Mouse (Mus musculus): ENCODE data around the gene Scfd2. TPM values are rescaled to one million over a fixed set of nuclear protein-coding genes. Genes with fewer than 3 reads are reported as not detected.

Gene Scfd2
- total RNA-seq (2021), result 10 to 100 TPM; 22.7 to 24.4 TPM

- DNase-seq (ENCODE audit: extremely low spot score in 1 of 2, low spot score in 1 of 2), result peak; percentile 98 to 99
Observed at GRCm38 (mm10) chr5:74531630-74532280, at the start of gene Scfd2. Scfd2 (minus strand) TSS chr5:74531759.

- no peak for DNase-seq (ENCODE audit: extremely low spot score in 1 of 2, low spot score in 1 of 2)
Observed at GRCm38 (mm10) chr5:74571767-74572166, 40.2 kb upstream of the Scfd2 start.

- DNase-seq (ENCODE audit: extremely low spot score in 1 of 2, low spot score in 1 of 2), result no peak
Observed at GRCm38 (mm10) chr5:74561151-74561550, 29.6 kb upstream of the Scfd2 start.

DNA sequence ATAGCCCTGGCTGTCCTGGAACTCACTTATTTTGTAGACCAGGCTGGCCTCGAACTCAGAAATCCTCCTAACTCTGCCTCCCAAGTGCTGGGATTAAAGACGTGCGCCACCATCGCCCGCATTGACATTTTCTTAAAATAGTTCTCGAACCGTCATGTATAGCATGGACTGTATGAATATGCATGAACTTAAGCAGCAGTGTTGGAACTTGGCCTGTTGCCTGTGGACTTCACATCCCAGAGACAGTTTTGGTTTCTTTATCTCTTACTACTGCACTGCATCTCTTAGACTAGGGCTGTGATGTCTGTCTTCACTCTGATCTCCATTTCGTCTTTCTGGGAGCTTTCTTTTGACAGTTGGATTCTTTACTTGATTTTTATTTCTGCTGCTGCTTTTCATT, 18.0 kb upstream of the Scfd2 start:
- DNase-seq (ENCODE audit: extremely low spot score in 1 of 2, low spot score in 1 of 2), result no peak

- DNase-seq (ENCODE audit: extremely low spot score in 1 of 2, low spot score in 1 of 2), result no peak
Observed at GRCm38 (mm10) chr5:74545606-74546005, 14.0 kb upstream of the Scfd2 start.

GRCm38 (mm10) chr5:74536180-74536947, 4.8 kb upstream of the Scfd2 start:
- no peak for DNase-seq (ENCODE audit: extremely low spot score in 1 of 2, low spot score in 1 of 2)

GRCm38 (mm10) chr5:74535240-74536021, 3.9 kb upstream of the Scfd2 start, which contains the start of gene Fip1l1:
Fip1l1 (plus strand) TSS chr5:74535449.
- peak; percentile 85 to 86 for DNase-seq (ENCODE audit: extremely low spot score in 1 of 2, low spot score in 1 of 2)

- no peak for DNase-seq (ENCODE audit: extremely low spot score in 1 of 2, low spot score in 1 of 2)
Observed at GRCm38 (mm10) chr5:74530785-74531184, 774 bp downstream of the Scfd2 start.

DNA sequence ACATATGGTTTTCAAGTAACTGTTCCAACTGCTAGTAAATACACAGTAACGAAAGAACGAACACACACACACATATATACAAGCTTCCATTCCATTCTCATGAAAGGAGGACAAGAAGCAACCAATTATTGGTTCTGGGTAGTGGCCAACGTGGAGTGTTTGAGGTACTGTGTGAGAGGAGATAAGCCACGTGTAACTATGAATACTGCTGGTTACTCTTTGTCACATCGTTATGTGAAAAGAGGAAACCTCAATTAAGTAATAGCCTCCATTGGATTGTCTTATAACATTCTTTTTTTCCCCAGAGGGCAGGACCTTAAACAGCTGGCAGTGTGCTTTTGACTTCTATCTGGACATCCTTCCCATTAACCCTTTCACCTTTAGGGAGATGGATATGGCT, 4.5 kb downstream of the Scfd2 start:
- DNase-seq (ENCODE audit: extremely low spot score in 1 of 2, low spot score in 1 of 2), result no peak

DNA sequence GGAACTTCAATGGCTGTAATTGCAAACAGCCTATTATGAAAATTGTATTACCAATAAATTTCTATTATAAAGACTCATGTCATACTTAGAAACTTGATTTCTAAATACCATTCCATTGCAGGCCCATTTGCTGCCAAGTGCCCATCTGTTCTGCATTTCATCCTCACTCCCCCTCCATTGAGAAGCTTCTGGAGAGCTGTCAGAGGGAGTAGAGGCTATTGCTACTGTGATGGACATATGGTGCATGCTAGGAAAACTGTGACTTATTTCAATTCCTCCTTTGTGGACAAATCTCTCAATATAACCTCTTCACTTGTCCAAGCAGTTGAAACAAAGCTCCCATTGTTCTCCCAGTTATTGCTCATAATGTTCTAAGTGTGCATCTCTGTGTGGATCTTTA, 19.9 kb downstream of the Scfd2 start:
- DNase-seq (ENCODE audit: extremely low spot score in 1 of 2, low spot score in 1 of 2), result no peak

GRCm38 (mm10) chr5:74492705-74493104, 38.9 kb downstream of the Scfd2 start:
- DNase-seq (ENCODE audit: extremely low spot score in 1 of 2, low spot score in 1 of 2), result no peak

DNA sequence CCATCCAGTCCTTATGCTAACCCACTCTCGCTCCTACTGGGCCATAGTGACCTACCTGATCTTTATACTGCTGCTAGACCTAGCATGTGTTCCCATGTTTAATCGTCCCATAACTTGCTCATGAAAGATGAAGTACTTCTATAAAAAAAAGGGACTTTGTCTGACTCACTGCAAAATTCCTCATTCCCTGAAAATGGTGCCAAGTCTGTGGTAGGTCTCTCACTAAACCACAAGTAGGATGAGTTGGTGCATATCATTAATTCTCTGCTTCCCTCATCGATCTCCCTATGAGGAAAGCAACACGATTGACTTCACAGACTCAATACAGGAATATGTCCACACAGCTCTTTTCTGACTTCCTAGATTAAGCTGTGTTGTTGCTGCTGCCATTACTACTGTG, 46.9 kb downstream of the Scfd2 start:
- DNase-seq (ENCODE audit: extremely low spot score in 1 of 2, low spot score in 1 of 2), result no peak

- no peak for DNase-seq (ENCODE audit: extremely low spot score in 1 of 2, low spot score in 1 of 2)
Observed at GRCm38 (mm10) chr5:74482633-74483032, 48.9 kb downstream of the Scfd2 start.

DNA sequence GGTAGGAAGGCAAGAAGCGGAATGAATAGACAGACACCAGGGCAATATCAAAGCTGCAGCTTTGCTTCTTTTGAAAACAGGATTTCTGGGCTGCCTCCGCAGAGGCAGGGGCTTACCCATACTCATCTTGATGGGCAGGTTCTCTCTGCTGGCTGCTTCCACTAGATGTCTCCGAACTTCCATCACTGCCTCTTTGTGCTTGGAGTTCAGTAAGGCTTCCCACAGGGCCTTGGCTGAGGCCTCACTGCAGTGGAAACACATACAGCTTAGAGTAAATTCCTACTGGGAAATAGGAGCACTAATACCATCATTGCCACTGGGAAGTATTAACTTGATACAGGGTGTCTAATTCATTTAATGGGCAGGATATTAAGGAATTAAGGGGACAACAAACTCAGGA, 49.5 kb downstream of the Scfd2 start:
- no peak for DNase-seq (ENCODE audit: extremely low spot score in 1 of 2, low spot score in 1 of 2)

DNA sequence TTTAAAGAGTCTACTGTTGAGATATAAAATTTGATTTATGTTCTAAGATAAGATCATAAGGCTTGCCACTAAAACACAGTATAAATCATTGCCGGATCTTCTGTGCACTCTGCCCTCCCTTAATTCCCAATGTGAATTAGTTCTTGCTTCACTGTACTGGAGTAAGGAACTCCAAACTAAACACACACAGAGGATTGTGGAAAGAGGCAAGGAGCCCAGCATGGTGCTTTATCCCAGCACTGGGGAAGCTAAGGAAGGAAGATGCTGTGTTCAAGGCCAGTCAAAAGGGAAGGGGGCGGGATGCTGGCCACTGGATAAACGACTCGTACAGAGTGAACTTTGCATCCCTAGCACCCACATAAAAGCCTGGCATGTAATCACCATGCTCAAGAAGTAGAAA, 51.1 kb downstream of the Scfd2 start:
- DNase-seq (ENCODE audit: extremely low spot score in 1 of 2, low spot score in 1 of 2), result no peak

DNA sequence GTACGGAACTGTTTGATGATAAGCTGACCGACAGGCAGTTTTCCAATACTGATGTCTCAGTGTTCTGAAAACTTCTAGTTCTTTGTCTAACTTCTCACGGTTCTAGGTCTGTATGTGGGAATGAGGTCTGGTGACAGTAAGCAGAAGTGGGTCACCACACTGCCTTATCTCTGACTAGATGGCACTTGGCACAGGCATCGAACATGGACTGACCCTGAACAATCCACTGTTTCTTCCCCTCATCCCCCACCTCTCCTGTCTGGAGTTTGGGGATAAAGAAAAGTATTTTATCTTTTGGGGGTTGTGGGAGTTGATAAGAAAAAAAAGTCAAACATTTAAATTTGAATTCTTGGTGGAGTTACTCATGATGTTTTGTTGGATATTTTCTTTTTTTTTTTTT, 51.6 kb downstream of the Scfd2 start:
- no peak for DNase-seq (ENCODE audit: extremely low spot score in 1 of 2, low spot score in 1 of 2)

- DNase-seq (ENCODE audit: extremely low spot score in 1 of 2, low spot score in 1 of 2), result no peak
Observed at GRCm38 (mm10) chr5:74479157-74479556, 52.4 kb downstream of the Scfd2 start.

DNA sequence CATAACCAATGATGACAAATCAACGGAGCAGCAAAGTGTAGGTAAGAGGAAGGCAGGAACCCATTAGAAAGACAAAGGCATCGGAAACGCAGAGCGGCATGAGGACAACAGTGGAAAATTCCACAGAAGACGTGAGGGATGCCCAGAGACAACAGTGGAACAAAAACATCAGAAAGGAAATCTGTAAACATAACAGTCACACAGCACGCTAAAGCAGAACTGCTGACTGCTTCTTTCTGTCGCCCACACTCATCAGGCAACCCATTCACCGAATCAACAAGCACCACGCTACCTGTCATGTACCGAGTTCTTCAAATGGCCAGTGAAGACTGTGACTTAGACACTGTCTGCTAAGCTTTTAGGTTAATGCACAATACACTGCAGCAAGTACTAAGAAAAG, 55.0 kb downstream of the Scfd2 start:
- DNase-seq (ENCODE audit: extremely low spot score in 1 of 2, low spot score in 1 of 2), result no peak

DNA sequence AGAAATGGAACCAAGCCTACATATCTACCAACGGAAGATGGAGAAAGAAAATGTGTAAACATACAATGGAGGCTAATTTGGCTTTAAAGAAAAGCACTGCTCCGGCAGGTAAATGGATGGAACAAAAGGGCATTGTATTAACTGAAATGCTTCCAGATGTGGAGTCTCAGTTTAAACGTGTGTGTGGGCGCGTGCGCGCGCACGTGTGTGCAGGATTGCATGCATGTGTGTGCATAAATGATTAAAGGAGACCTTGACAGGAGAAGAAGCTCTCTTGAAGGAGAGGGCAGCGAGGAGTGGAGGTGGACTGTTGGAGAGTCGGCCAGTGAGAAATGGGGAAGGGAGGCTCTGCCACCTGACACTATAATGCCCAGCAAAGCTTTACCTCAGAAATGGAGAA, 58.4 kb downstream of the Scfd2 start:
- DNase-seq (ENCODE audit: extremely low spot score in 1 of 2, low spot score in 1 of 2), result no peak

DNA sequence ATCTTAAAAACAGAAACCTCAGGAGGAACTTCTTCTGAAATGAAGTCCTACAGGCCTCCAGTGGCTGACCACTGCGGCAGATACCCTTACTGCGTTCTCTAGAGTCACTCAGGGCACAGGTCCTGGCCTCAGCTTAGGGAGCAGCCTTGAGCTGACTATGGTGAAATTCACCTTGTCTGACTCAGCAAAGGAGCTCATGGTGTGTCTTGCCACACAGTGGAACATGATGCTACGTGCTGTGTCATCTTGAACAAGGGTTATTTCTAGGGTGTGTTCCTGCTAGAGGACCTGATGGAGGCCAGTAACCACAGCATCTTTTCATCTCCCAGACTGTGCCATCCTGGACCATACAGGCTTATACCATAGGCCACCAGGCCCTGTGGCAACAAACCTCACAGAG, 60.7 kb downstream of the Scfd2 start:
- no peak for DNase-seq (ENCODE audit: extremely low spot score in 1 of 2, low spot score in 1 of 2)

DNA sequence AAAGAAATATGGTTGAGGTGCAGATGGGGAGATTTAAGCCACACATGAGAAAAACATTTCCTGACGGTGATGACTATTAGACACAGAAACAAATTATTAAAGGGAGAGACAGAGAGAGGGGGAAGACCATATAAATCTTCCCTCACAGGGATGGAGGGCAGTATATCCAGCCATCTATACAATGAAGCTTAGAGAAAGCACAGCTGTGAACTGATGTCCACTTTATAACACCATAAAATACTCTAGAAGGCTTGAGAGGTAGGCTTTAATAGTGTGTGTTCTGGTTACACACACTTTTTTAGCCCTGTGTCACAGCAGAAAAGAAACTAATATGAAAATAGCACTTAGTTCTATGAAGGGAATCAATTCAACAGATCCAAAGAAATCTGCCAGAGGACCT, 61.9 kb downstream of the Scfd2 start:
- no peak for DNase-seq (ENCODE audit: extremely low spot score in 1 of 2, low spot score in 1 of 2)

All from layer of hippocampus, postnatal 25 days (tissue).